Mouse (Mus musculus): Measurements from ENCODE around the gene Frmpd4. TPM values are rescaled to one million over a fixed set of nuclear protein-coding genes. Genes with fewer than 3 reads are reported as not detected.

The Frmpd4 gene
- polyA plus RNA-seq, 1 experiment from 2014 or later = 0.05 TPM

DNA sequence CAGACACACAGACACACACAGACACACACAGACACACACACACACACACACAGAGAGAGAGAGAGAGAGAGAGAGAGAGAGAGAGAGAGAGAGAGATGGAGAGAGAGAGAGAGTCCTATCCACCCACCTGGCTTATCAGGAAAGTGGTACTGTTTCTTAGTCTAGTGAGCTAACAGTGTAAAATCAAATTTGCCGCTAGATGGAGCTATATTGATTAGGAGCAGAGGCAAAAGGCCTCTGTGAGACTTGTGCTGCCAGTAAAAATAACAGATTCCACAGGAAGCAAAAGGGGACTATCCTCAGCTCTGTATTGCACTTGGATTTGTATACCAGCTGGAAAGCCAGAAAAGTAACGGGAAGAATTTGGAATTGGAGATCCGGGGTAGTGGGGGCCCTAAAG, 161.6 kb downstream of the Frmpd4 start:
- Histone ChIP-seq H3K4me3 (ENCODE audit: low read depth, low read length) (no peak overlapping the region), H3K9ac (ENCODE audit: low read length) (no peak overlapping the region), H3K36me3 (ENCODE audit: control insufficient read depth, insufficient read depth, low read length) (no peaks in the 10 kb centered on the region), H3K4me2 (ENCODE audit: low read depth, low read length, severe bottlenecking) (no peak overlapping the region), H3K4me1 (replicated peaks; ENCODE audit: control insufficient read depth, insufficient read depth, low read length) (no peaks in the 10 kb centered on the region), H3K27ac (ENCODE audit: low read depth, low read length) (no peak overlapping the region), H3K9me3 (ENCODE audit: control insufficient read depth, low read length) (no peaks in the 10 kb centered on the region), H3K27me3 (ENCODE audit: control insufficient read depth, insufficient read depth, low read length) (peaks cover 3% of the 10 kb centered on the region; the same call in 1 of the 2 replicates)
- 42% methylated on average over 3 of the region's 3 CpGs for WGBS
- ATAC-seq (replicated peaks; ENCODE audit: low FRiP score) (no peak), DNase-seq (ENCODE audit: low spot score) (no peak)

DNA sequence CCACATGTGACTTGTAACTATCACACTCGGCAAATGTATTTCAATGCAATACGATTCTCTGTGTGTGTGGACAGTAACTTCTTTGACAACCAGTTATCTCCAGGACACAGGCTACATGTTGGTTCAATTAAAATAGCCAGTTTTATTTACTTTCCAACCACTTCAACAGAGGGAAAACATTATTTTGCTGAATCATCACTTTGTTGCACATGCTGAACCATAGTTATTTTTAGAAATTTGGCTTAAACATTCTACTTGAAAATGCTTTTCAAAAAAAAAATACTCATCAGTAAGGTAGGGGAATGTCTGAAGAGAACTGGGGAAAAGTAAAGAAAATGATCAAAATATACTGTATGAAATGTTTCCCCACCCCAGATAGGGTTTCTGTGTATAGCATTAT, 173.5 kb downstream of the Frmpd4 start:
- Histone ChIP-seq H3K27ac (ENCODE audit: low read depth, low read length) (no peak overlapping the region), H3K4me1 (replicated peaks; ENCODE audit: control insufficient read depth, insufficient read depth, low read length) (no peaks in the 10 kb centered on the region), H3K4me2 (ENCODE audit: low read depth, low read length, severe bottlenecking) (no peak overlapping the region), H3K9me3 (ENCODE audit: control insufficient read depth, low read length) (no peaks in the 10 kb centered on the region), H3K36me3 (ENCODE audit: control insufficient read depth, insufficient read depth, low read length) (no peaks in the 10 kb centered on the region), H3K27me3 (ENCODE audit: control insufficient read depth, insufficient read depth, low read length) (no peaks in the 10 kb centered on the region; the same call in 1 of the 2 replicates), H3K4me3 (ENCODE audit: low read depth, low read length) (no peak overlapping the region), H3K9ac (ENCODE audit: low read length) (no peak overlapping the region)
- 96% methylated on average over 2 of the region's 2 CpGs for WGBS
- DNase-seq (ENCODE audit: low spot score) = no peak
- ATAC-seq (replicated peaks; ENCODE audit: low FRiP score) = no peak

DNA sequence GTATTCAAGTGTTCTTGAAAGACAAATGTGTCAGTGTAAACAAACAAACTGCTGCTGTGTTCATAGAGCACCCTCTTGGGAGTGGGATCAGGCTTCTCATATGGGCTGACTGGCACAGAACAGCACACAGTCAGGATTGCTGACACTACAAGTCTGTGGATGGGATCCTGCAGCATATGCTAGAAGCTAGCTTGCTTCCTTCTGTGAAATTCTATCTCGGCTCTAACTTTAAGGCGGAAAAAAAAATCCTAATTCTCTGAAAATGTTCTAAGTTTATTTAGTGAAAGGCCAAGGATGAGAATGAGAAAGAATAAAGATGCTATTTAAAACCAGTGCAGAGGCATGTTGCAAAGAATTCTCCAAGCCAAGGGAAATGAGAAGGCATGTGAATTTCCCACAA, 226.6 kb downstream of the Frmpd4 start:
- Histone ChIP-seq H3K27me3 (ENCODE audit: control insufficient read depth, insufficient read depth, low read length) (peaks cover 6% of the 10 kb centered on the region), H3K4me3 (ENCODE audit: low read depth, low read length) (no peak overlapping the region), H3K4me1 (replicated peaks; ENCODE audit: control insufficient read depth, insufficient read depth, low read length) (no peaks in the 10 kb centered on the region), H3K9me3 (ENCODE audit: control insufficient read depth, low read length) (no peaks in the 10 kb centered on the region), H3K4me2 (ENCODE audit: low read depth, low read length, severe bottlenecking) (no peak overlapping the region), H3K27ac (ENCODE audit: low read depth, low read length) (no peak overlapping the region), H3K9ac (ENCODE audit: low read length) (no peak overlapping the region), H3K36me3 (ENCODE audit: control insufficient read depth, insufficient read depth, low read length) (no peaks in the 10 kb centered on the region)
- 90% methylated on average over 2 of the region's 2 CpGs for WGBS
- DNase-seq (ENCODE audit: low spot score) (no peak), ATAC-seq (replicated peaks; ENCODE audit: low FRiP score) (no peak)

DNA sequence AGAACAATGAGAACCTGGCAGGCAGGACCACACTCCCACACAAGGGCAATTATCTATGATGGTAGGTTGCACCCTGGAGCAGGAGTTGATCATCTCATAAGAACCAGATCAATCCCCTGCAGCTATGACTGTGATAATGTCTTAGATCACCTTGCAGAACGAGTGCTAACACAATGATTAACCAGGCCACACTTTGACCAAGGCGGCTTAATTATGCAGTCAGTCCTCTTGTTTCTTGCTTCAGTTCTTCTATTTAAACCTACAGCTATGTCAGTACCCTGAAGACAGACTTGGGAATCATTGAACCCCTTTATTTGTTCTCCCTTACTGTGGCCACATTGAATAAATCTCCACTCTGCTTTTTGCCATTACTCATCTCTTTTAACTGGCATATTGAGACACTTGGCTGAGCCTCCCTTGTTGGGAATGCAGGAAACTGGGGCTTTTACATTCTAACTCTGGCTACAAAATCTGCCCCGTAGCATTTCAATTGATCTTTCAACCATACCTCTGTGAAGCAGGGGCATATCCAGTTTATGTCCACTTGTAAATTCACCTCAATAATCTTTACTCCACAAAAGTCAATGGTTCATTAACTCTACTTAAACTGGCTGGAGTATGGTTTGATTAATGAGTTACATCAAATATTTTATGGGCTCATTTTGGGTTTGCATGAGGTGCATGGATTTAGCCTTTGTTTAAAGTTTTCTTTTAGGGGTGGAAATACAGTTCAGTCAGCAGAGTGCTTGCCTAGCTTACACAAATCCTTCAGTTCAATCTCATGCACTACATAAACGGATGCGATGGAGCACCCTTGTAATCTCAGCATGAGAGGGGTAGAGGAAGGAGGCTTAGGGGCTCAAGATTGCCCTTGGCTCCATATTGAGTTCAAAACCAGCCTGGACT, 227.5 kb downstream of the Frmpd4 start:
- Histone ChIP-seq H3K4me1 (replicated peaks; ENCODE audit: control insufficient read depth, insufficient read depth, low read length) (no peaks in the 10 kb centered on the region), H3K27me3 (ENCODE audit: control insufficient read depth, insufficient read depth, low read length) (peaks cover 6% of the 10 kb centered on the region), H3K36me3 (ENCODE audit: control insufficient read depth, insufficient read depth, low read length) (no peaks in the 10 kb centered on the region), H3K9ac (ENCODE audit: low read length) (no peak overlapping the region), H3K4me2 (ENCODE audit: low read depth, low read length, severe bottlenecking) (no peak overlapping the region), H3K4me3 (ENCODE audit: low read depth, low read length) (no peak overlapping the region), H3K27ac (ENCODE audit: low read depth, low read length) (no peak overlapping the region), H3K9me3 (ENCODE audit: control insufficient read depth, low read length) (no peaks in the 10 kb centered on the region)
- ATAC-seq (replicated peaks; ENCODE audit: low FRiP score) (no peak), DNase-seq (ENCODE audit: low spot score) (no peak)
- WGBS = 70% methylated on average over 5 of the region's 5 CpGs

DNA sequence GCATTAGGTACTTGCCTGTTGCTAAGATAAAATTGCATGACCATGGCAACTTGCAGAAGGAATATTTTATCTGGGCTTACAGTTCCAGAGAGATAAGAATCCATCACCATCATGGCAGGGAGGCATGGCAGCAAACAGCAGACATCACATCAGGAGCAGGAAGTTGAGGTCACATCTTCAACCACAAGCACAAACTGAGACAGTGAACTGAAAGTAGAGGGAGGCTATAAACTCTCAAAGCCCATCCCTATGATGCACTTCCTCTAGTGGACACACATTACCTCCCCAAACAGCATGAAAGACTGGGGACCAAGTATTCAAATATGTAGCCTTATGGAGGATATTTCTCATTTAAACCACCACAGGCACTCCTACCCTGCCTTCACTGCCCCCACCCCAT, 238.8 kb downstream of the Frmpd4 start:
- Histone ChIP-seq H3K4me2 (ENCODE audit: low read depth, low read length, severe bottlenecking) (no peak overlapping the region), H3K9me3 (ENCODE audit: control insufficient read depth, low read length) (no peaks in the 10 kb centered on the region), H3K9ac (ENCODE audit: low read length) (no peak overlapping the region), H3K27me3 (ENCODE audit: control insufficient read depth, insufficient read depth, low read length) (peaks cover 9% of the 10 kb centered on the region), H3K4me1 (replicated peaks; ENCODE audit: control insufficient read depth, insufficient read depth, low read length) (no peaks in the 10 kb centered on the region), H3K36me3 (ENCODE audit: control insufficient read depth, insufficient read depth, low read length) (no peaks in the 10 kb centered on the region), H3K4me3 (ENCODE audit: low read depth, low read length) (no peak overlapping the region), H3K27ac (ENCODE audit: low read depth, low read length) (no peak overlapping the region)
- ATAC-seq (replicated peaks; ENCODE audit: low FRiP score) (no peak), DNase-seq (ENCODE audit: low spot score) (no peak)

DNA sequence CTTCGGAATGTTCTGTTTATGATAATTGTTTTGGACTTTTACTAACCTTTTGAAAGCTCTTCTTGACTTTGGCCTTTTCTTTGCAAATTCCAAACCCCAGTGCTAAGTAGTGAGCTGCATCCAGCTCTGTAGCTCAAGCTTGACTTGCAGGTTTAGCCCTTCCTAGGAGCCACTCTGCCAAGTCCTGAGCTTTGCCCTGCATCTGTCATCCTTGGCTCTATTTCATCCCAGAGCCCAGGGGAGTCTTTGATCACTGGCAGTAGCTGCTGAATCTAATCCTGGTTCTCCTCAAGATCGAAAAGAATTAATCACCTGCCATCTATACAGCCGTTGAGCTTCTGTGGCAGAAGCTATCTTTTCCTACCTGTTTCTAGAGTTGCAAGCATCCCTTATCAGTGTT, 251.9 kb downstream of the Frmpd4 start:
- no peak overlapping the region for H3K27ac ChIP-seq (ENCODE audit: low read depth, low read length)
- 85% methylated on average over 3 of the region's 3 CpGs for WGBS
- no peak overlapping the region for H3K9ac ChIP-seq (ENCODE audit: low read length)
- no peaks in the 10 kb centered on the region for H3K4me1 ChIP-seq (replicated peaks; ENCODE audit: control insufficient read depth, insufficient read depth, low read length)
- no peak for DNase-seq (ENCODE audit: low spot score)
- ATAC-seq (replicated peaks; ENCODE audit: low FRiP score) = no peak
- H3K36me3 ChIP-seq (ENCODE audit: control insufficient read depth, insufficient read depth, low read length) = no peaks in the 10 kb centered on the region
- peaks cover 6% of the 10 kb centered on the region; the same call in 1 of the 2 replicates for H3K27me3 ChIP-seq (ENCODE audit: control insufficient read depth, insufficient read depth, low read length)
- no peak overlapping the region for H3K4me3 ChIP-seq (ENCODE audit: low read depth, low read length)
- no peaks in the 10 kb centered on the region for H3K9me3 ChIP-seq (ENCODE audit: control insufficient read depth, low read length)
- H3K4me2 ChIP-seq (ENCODE audit: low read depth, low read length, severe bottlenecking) = no peak overlapping the region

DNA sequence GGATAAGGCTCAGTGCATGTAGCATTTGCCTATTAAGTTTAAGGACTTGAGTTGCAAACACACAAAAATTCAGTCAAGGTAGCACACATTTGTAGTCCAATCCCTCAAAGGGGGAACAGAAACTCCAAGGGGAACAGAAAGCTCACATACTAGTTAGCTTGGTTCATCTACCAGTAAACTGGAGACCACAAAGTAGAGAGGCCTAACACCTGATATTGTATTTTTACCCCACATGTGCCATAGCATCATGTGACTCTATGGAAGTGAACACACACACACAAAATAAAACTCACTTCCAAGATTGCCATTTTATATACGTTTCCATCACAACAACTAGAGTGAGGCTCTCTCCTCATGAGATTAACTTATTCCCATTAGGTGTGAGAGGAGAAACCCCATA, 264.9 kb downstream of the Frmpd4 start:
- Histone ChIP-seq H3K9me3 (ENCODE audit: control insufficient read depth, low read length) (no peaks in the 10 kb centered on the region), H3K27ac (ENCODE audit: low read depth, low read length) (no peak overlapping the region), H3K36me3 (ENCODE audit: control insufficient read depth, insufficient read depth, low read length) (no peaks in the 10 kb centered on the region), H3K9ac (ENCODE audit: low read length) (no peak overlapping the region), H3K27me3 (ENCODE audit: control insufficient read depth, insufficient read depth, low read length) (peaks cover 2% of the 10 kb centered on the region; the same call in 1 of the 2 replicates), H3K4me2 (ENCODE audit: low read depth, low read length, severe bottlenecking) (no peak overlapping the region), H3K4me1 (replicated peaks; ENCODE audit: control insufficient read depth, insufficient read depth, low read length) (no peaks in the 10 kb centered on the region), H3K4me3 (ENCODE audit: low read depth, low read length) (no peak overlapping the region)
- no peak for ATAC-seq (replicated peaks; ENCODE audit: low FRiP score)
- DNase-seq (ENCODE audit: low spot score) = no peak
- WGBS = 96% methylated on average over 1 of the region's 1 CpGs

DNA sequence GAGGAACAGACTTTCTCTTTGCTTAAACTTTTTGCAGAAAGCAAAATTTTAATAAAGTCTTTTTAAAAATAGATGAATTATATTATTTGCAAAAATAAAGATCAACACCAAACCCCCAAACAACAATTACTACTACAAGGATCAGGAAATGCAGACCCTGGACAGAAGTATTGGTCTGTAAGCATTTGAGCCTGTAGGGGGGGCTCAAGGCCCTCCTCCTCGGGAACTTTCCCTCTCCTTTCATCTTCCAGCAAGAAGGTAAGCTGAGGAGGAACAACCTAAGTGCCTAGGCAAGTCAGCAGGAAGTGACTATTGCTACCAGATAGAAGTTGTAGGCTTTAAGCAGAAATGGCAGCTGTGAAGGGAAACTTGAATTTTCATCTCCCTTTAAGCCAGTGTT, 266.9 kb downstream of the Frmpd4 start:
- WGBS = 0% methylated on average over 1 of the region's 1 CpGs
- ATAC-seq (replicated peaks; ENCODE audit: low FRiP score) (no peak), DNase-seq (ENCODE audit: low spot score) (no peak)
- Histone ChIP-seq H3K4me2 (ENCODE audit: low read depth, low read length, severe bottlenecking) (no peak overlapping the region), H3K27ac (ENCODE audit: low read depth, low read length) (no peak overlapping the region), H3K27me3 (ENCODE audit: control insufficient read depth, insufficient read depth, low read length) (no peaks in the 10 kb centered on the region; the same call in 1 of the 2 replicates), H3K4me1 (replicated peaks; ENCODE audit: control insufficient read depth, insufficient read depth, low read length) (no peaks in the 10 kb centered on the region), H3K9me3 (ENCODE audit: control insufficient read depth, low read length) (no peaks in the 10 kb centered on the region), H3K4me3 (ENCODE audit: low read depth, low read length) (no peak overlapping the region), H3K36me3 (ENCODE audit: control insufficient read depth, insufficient read depth, low read length) (no peaks in the 10 kb centered on the region), H3K9ac (ENCODE audit: low read length) (no peak overlapping the region)

DNA sequence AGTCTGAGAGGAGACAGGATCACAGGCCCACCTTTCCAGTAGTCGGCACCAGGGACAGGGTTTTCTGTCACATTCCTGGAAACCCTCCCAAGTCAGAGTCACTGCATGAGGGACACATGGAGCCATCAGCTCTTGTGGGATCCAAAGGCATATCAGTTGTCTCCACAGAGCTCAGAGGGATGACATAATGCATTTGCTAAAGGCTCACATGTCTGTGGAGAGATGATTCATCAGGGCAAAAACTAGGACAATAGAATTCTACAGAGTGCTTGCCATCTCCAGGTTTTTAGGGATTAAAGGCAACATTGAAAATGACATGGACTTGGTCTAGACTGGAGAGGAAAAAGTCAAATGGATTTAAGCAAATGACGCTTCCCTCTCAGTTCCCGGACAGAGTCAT, 284.5 kb downstream of the Frmpd4 start:
- H3K27ac ChIP-seq (ENCODE audit: low read depth, low read length) = no peak overlapping the region
- 94% methylated on average over 3 of the region's 3 CpGs for WGBS
- H3K4me3 ChIP-seq (ENCODE audit: low read depth, low read length) = no peak overlapping the region
- ATAC-seq (replicated peaks; ENCODE audit: low FRiP score) (no peak), DNase-seq (ENCODE audit: low spot score) (no peak)
- H3K27me3 ChIP-seq (ENCODE audit: control insufficient read depth, insufficient read depth, low read length) = peaks cover 2% of the 10 kb centered on the region; the same call in 1 of the 2 replicates
- H3K4me1 ChIP-seq (replicated peaks; ENCODE audit: control insufficient read depth, insufficient read depth, low read length) = no peaks in the 10 kb centered on the region
- H3K36me3 ChIP-seq (ENCODE audit: control insufficient read depth, insufficient read depth, low read length) = no peaks in the 10 kb centered on the region
- no peak overlapping the region for H3K4me2 ChIP-seq (ENCODE audit: low read depth, low read length, severe bottlenecking)
- no peak overlapping the region for H3K9ac ChIP-seq (ENCODE audit: low read length)
- no peaks in the 10 kb centered on the region for H3K9me3 ChIP-seq (ENCODE audit: control insufficient read depth, low read length)

Measured in forebrain, embryonic 11.5 days (tissue).